ENCODE assay signal across 8 mouse cellular contexts in genomic region chr12:112628928-112629721, GRCm38 (mm10). TPM values are rescaled to one million over a fixed set of nuclear protein-coding genes. Genes with fewer than 3 reads are reported as not detected.
A peak's percentile ranks its signal among the peaks of the same experiment; 100 is the strongest.
DNase-seq lines count a peak whose midpoint lies in the region; ATAC-seq lines count a peak whose summit lies in the region.

No protein-coding gene starts in this region.

- peak; percentile 69 for ATAC-seq in limb, embryonic 11.5 days (ENCODE audit: insufficient number of reproducible peaks, low FRiP score, low TSS enrichment, low read depth)
- ATAC-seq in midbrain, embryonic 11.5 days (ENCODE audit: low FRiP score): peak; percentile 81

- peak; percentile 35 to 63 for DNase-seq in layer of hippocampus, adult 18-20 months (ENCODE audit: low spot score in 2 of 2)
- DNase-seq in layer of hippocampus, postnatal 36 days: no peak
- DNase-seq in adipocyte (ENCODE audit: low spot score): peak; percentile 78
- DNase-seq in fibroblast of lung, adult 2 months (ENCODE audit: low read depth): peak; percentile 84
- peak; percentile 39 for DNase-seq in heart, postnatal 25 days (ENCODE audit: low spot score)
- DNase-seq in limb, embryonic 11.5 days (ENCODE audit: low spot score): peak; percentile 80
- peak; percentile 93 for DNase-seq in midbrain, embryonic 11.5 days (ENCODE audit: low spot score, missing footprints)
- DNase-seq in testis, postnatal 10 days (ENCODE audit: low spot score): peak; percentile 68

- 33% methylated on average over 19 of the region's 19 CpGs for WGBS in limb, embryonic 11.5 days
- WGBS in midbrain, embryonic 11.5 days: 41% methylated on average over 19 of the region's 19 CpGs

- H3K4me1 ChIP-seq in limb, embryonic 11.5 days (ENCODE audit: control insufficient read depth, insufficient read depth, low read length): peaks cover 11% of the 10 kb centered on the region; the same call in 1 of the 2 replicates
- H3K4me1 ChIP-seq in midbrain, embryonic 11.5 days (ENCODE audit: control insufficient read depth, insufficient read depth, low read length): 0 out of 2 replicates have a peak, but pooled peaks cover 5% of the 10 kb centered on the region

- no peak overlapping the region for H3K9ac ChIP-seq in limb, embryonic 11.5 days (ENCODE audit: low read length)
- H3K9ac ChIP-seq in midbrain, embryonic 11.5 days (ENCODE audit: low read length): no peak overlapping the region

- H3K4me3 ChIP-seq in limb, embryonic 11.5 days (ENCODE audit: low read depth, low read length): no peak overlapping the region
- no peak overlapping the region for H3K4me3 ChIP-seq in midbrain, embryonic 11.5 days (ENCODE audit: low read depth, low read length)

- no peaks in the 10 kb centered on the region for H3K27me3 ChIP-seq in limb, embryonic 11.5 days (ENCODE audit: control insufficient read depth, insufficient read depth, low read length)
- no peaks in the 10 kb centered on the region for H3K27me3 ChIP-seq in midbrain, embryonic 11.5 days (ENCODE audit: control insufficient read depth, insufficient read depth, low read length)

- intact Hi-C loops in heart, postnatal 25 days (cut with DNase I): no loop called here

- no peaks in the 10 kb centered on the region for H3K9me3 ChIP-seq in limb, embryonic 11.5 days (ENCODE audit: control insufficient read depth, low read length)
- H3K9me3 ChIP-seq in midbrain, embryonic 11.5 days (ENCODE audit: control insufficient read depth, low read length): no peaks in the 10 kb centered on the region

- H3K4me2 ChIP-seq in limb, embryonic 11.5 days (ENCODE audit: low read depth, severe bottlenecking): peak overlapping the region; percentile 40
- peak overlapping the region; percentile 23; the same call in 1 of the 2 replicates for H3K4me2 ChIP-seq in midbrain, embryonic 11.5 days

- no peaks in the 10 kb centered on the region for H3K36me3 ChIP-seq in limb, embryonic 11.5 days (ENCODE audit: control insufficient read depth, insufficient read depth, low read length)
- H3K36me3 ChIP-seq in midbrain, embryonic 11.5 days (ENCODE audit: control insufficient read depth, insufficient read depth, low read length): no peaks in the 10 kb centered on the region

- H3K27ac ChIP-seq in limb, embryonic 11.5 days (replicated peaks; ENCODE audit: low read depth, low read length): no peak overlapping the region
- no peak overlapping the region for H3K27ac ChIP-seq in midbrain, embryonic 11.5 days (ENCODE audit: low read depth, low read length)

RNA-seq across cellular contexts. Expression of gene Adssl1, which starts 9.3 kb away (rescaled TPM):
- 10 to 100 TPM; 14.3 to 15.7 TPM for total RNA-seq in layer of hippocampus, adult 18-20 months (2021)
- total RNA-seq in layer of hippocampus, postnatal 36 days (2021): 10 to 100 TPM; 11.9 to 12.6 TPM
- total RNA-seq in heart, postnatal 25 days (2021): 100 to 1,000 TPM; 147 TPM
- polyA plus RNA-seq in limb, embryonic 11.5 days (2014; fragmentation: Nextera tagmentation; extraction: Ambion mirVana): 4.4 and 5.1 TPM in 2 replicates
- polyA plus RNA-seq in midbrain, embryonic 11.5 days (2014; fragmentation: Nextera tagmentation; extraction: Ambion mirVana): 1.9 and 2.7 TPM in 2 replicates

RNA-seq across cellular contexts. Expression of gene Siva1, which starts 15.4 kb away (rescaled TPM):
- 10 to 100 TPM; 23.4 TPM for total RNA-seq in layer of hippocampus, adult 18-20 months (2021)
- total RNA-seq in layer of hippocampus, postnatal 36 days (2021): 10 to 100 TPM; 20.2 to 24.0 TPM
- total RNA-seq in heart, postnatal 25 days (2021): 10 to 100 TPM; 29.5 to 35.7 TPM
- polyA plus RNA-seq in limb, embryonic 11.5 days (2014; fragmentation: Nextera tagmentation; extraction: Ambion mirVana): 294 TPM in 2 replicates
- polyA plus RNA-seq in midbrain, embryonic 11.5 days (2014; fragmentation: Nextera tagmentation; extraction: Ambion mirVana): 182 and 230 TPM in 2 replicates

RNA-seq across cellular contexts. Expression of gene Inf2, which starts 40.5 kb away (rescaled TPM):
- total RNA-seq in layer of hippocampus, adult 18-20 months (2021): 100 to 1,000 TPM; 105 to 111 TPM
- total RNA-seq in layer of hippocampus, postnatal 36 days (2021): 100 to 1,000 TPM; 127 to 142 TPM
- total RNA-seq in heart, postnatal 25 days (2021): 10 to 100 TPM; 15.8 to 20.0 TPM
- polyA plus RNA-seq in limb, embryonic 11.5 days (2014; fragmentation: Nextera tagmentation; extraction: Ambion mirVana): 2.2 and 2.4 TPM in 2 replicates
- polyA plus RNA-seq in midbrain, embryonic 11.5 days (2014; fragmentation: Nextera tagmentation; extraction: Ambion mirVana): 1.2 and 1.4 TPM in 2 replicates

RNA-seq across cellular contexts. Expression of gene Akt1, which starts 45.6 kb away (rescaled TPM):
- total RNA-seq in layer of hippocampus, adult 18-20 months (2021): 100 to 1,000 TPM; 169 to 170 TPM
- total RNA-seq in layer of hippocampus, postnatal 36 days (2021): 100 to 1,000 TPM; 145 to 156 TPM
- 100 to 1,000 TPM; 206 to 215 TPM for total RNA-seq in heart, postnatal 25 days (2021)
- polyA plus RNA-seq in limb, embryonic 11.5 days (2014; fragmentation: Nextera tagmentation; extraction: Ambion mirVana): 95.4 and 113 TPM in 2 replicates
- polyA plus RNA-seq in midbrain, embryonic 11.5 days (2014; fragmentation: Nextera tagmentation; extraction: Ambion mirVana): 62.5 and 82.6 TPM in 2 replicates

RNA-seq across cellular contexts. Expression of gene Zbtb42, which starts 49.5 kb away (rescaled TPM):
- total RNA-seq in layer of hippocampus, adult 18-20 months (2021): under 1 TPM; 0.61 to 0.97 TPM
- under 1 TPM; 0.37 to 0.38 TPM for total RNA-seq in layer of hippocampus, postnatal 36 days (2021)
- total RNA-seq in heart, postnatal 25 days (2021): 1 to 10 TPM; 6.4 to 6.7 TPM
- polyA plus RNA-seq in limb, embryonic 11.5 days (2014; fragmentation: Nextera tagmentation; extraction: Ambion mirVana): 0.82 and 1.6 TPM in 2 replicates
- 4.8 and 5.1 TPM in 2 replicates for polyA plus RNA-seq in midbrain, embryonic 11.5 days (2014; fragmentation: Nextera tagmentation; extraction: Ambion mirVana)

Comparison
In these comparisons a context has a peak if more than half of its experiments do, and no peak if none do; other contexts are left out.
1. DNase-seq: peak in layer of hippocampus, adult 18-20 months (2 of 2), adipocyte (single experiment), fibroblast of lung, adult 2 months (single experiment), heart, postnatal 25 days (single experiment), limb, embryonic 11.5 days (single experiment), midbrain, embryonic 11.5 days (single experiment) and testis, postnatal 10 days (single experiment); none in layer of hippocampus, postnatal 36 days (0 of 2).
2. RNA of gene Adssl1, which starts 9.3 kb away (total RNA-seq): 147 TPM in heart, postnatal 25 days; 14.3 to 15.7 TPM in layer of hippocampus, adult 18-20 months and 11.9 to 12.6 TPM in layer of hippocampus, postnatal 36 days; every median in the first group is over 4 times any median in the second.
3. RNA of gene Inf2, which starts 40.5 kb away (total RNA-seq): 127 to 142 TPM in layer of hippocampus, postnatal 36 days and 105 to 111 TPM in layer of hippocampus, adult 18-20 months; 15.8 to 20.0 TPM in heart, postnatal 25 days; every median in the first group is over 4 times any median in the second.